Mouse (Mus musculus): ENCODE results near the gene Spint2. TPM values are rescaled to one million over a fixed set of nuclear protein-coding genes. Genes with fewer than 3 reads are reported as not detected.

The Spint2 gene
- polyA plus RNA-seq, 1 experiment, result 3.9 TPM

DNA sequence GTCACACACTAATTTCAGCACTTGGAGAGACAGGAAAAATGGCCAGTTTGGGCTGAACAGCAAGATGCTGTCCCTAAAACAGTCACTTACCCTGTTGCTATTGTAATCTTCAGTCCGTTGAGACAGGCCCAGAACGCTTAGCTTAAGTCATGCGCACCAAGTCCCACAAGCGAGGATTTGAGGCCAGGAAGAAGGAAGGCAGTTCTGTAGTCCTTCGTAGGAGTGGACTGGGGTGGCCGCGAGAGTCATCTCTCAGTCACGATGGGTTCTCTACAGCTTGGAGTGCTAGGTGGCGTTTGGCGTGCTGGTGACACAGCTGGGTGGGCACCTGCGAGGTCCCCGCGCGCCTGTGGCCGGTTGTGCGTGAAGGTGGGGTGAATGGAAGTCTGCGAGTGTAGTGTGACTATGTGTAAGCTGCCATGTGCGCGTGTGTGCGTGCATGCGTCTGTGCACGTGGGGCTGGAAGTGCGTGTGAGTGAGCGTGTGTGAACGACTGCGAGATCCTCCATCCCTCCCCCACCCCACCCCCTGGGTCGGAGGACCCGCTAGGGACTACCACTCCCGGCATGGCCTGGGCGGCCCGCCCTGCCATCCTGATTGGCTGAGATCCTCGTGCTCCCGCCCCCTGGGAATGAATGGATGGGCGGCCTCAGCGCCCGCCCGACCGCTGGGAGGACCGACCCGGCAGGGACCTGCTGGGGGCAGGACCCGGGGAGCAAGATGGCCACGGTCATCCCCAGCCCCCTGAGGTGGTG, 25.8 kb upstream of the Spint2 start:
- Histone ChIP-seq H3K27ac (replicated peaks; ENCODE audit: low read depth, low read length) (no peak overlapping the region), H3K4me3 (ENCODE audit: insufficient read depth, low read depth, low read length) (peak overlapping the region; percentile 55), H3K4me1 (ENCODE audit: control insufficient read depth, insufficient read depth, insufficient read length, low read length) (peaks cover 6% of the 10 kb centered on the region)

DNA sequence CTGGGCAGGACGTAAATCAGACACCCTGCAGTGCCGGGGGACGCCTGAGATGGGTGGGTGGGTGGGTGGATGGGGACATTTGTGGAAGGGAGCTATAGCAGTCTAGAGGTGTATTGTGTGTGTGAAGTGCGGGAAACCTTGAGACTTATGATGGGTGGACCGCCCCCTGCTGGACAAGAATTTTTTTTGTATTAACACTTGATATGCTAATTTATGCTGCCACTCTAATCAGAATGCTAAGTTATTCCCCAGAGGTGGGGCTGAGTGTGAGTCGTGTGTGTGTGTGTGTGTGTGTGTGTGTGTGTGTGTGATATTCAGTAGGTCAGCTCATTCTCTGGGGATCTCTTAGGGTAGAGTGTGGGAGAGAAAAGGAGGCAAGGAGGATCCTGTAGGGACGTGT, 24.9 kb upstream of the Spint2 start:
- peaks cover 6% of the 10 kb centered on the region for H3K4me1 ChIP-seq (ENCODE audit: control insufficient read depth, insufficient read depth, insufficient read length, low read length)
- no peak overlapping the region for H3K27ac ChIP-seq (replicated peaks; ENCODE audit: low read depth, low read length)
- no peak overlapping the region for H3K4me3 ChIP-seq (ENCODE audit: insufficient read depth, low read depth, low read length)

GRCm38 (mm10) chr7:29306108-29306507, 24.4 kb upstream of the Spint2 start:
- H3K4me1 ChIP-seq (ENCODE audit: control insufficient read depth, insufficient read depth, insufficient read length, low read length), result peaks cover 6% of the 10 kb centered on the region
- H3K4me3 ChIP-seq (ENCODE audit: insufficient read depth, low read depth, low read length), result no peak overlapping the region
- H3K27ac ChIP-seq (replicated peaks; ENCODE audit: low read depth, low read length), result no peak overlapping the region

DNA sequence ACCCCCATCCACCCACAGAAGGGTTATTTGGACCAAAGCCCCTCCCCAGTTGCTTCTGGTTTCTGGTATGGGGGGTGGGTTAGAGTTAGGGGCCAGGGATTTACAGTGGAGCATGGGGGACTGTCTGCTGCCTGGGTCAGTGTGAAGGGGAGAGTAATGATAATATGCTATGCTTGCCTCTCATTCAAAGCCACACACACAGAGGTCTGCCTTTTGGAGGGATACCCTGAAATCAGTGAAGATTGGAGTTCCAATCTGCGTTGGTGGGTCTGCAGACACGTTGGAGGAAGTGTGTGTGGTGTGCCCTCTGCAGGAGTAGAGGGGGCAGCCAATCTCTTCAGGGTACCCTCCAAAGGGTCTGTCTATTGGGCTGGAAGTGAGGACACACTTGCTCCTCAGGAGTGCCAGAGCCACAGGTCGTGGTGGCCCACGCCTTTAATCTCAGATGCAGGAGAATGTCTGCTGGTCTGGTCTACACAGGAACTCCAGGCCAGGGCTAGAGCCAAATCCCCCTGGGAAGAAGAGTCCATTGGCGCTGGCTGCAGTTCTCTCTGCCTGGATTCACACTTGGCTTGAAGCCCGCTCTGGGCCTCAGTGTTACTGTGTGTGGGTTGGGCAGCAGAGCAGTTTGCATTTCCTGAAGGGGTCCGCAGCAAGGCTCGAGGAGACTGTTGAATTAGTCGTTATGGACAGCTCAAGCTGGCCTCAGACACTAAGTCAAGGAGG, 23.7 kb upstream of the Spint2 start:
- H3K4me1 ChIP-seq (ENCODE audit: control insufficient read depth, insufficient read depth, insufficient read length, low read length), result peaks cover 6% of the 10 kb centered on the region
- H3K27ac ChIP-seq (replicated peaks; ENCODE audit: low read depth, low read length), result no peak overlapping the region
- H3K4me3 ChIP-seq (ENCODE audit: insufficient read depth, low read depth, low read length), result no peak overlapping the region

- H3K27ac ChIP-seq (replicated peaks; ENCODE audit: low read depth, low read length), result no peak overlapping the region
- peaks cover 6% of the 10 kb centered on the region for H3K4me1 ChIP-seq (ENCODE audit: control insufficient read depth, insufficient read depth, insufficient read length, low read length)
- H3K4me3 ChIP-seq (ENCODE audit: insufficient read depth, low read depth, low read length), result no peak overlapping the region
Observed at GRCm38 (mm10) chr7:29304463-29305262, 23.0 kb upstream of the Spint2 start.

GRCm38 (mm10) chr7:29303738-29304462, 22.2 kb upstream of the Spint2 start, which contains the start of gene Dpf1:
Dpf1 (plus strand) TSS chr7:29303951.
- no peak within 1 kb of the TSS for H3K27ac ChIP-seq (replicated peaks; ENCODE audit: low read depth, low read length)
- H3K4me1 ChIP-seq (ENCODE audit: control insufficient read depth, insufficient read depth, insufficient read length, low read length), result peaks cover 3% of the 10 kb centered on the region
- H3K4me3 ChIP-seq (ENCODE audit: insufficient read depth, low read depth, low read length), result peak within 1 kb of the TSS; percentile 39; the same call in 1 of the 2 replicates

DNA sequence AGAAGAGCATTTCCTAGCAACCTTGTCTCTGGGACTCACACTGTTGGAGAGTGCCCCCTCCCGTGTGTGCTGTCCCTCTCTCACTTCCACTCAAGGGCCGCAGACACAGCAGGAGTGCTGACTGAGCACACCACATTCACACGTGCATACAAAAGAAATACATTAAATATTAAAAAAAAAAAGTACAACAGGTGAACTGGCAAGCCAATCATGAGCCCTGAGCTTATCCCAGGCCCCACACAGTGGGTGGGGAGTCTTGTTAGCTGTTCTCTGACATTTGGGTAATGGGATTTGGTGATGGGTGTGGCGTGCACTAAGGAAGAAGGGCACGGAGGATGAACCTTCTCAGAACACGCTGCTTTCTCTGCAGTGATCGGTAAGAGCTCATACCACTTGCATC, 20.9 kb upstream of the Spint2 start:
- Histone ChIP-seq H3K4me1 (ENCODE audit: control insufficient read depth, insufficient read depth, insufficient read length, low read length) (peaks cover 3% of the 10 kb centered on the region), H3K4me3 (ENCODE audit: insufficient read depth, low read depth, low read length) (no peak overlapping the region), H3K27ac (replicated peaks; ENCODE audit: low read depth, low read length) (no peak overlapping the region)

GRCm38 (mm10) chr7:29301127-29301566, 19.4 kb upstream of the Spint2 start:
- no peak overlapping the region for H3K27ac ChIP-seq (replicated peaks; ENCODE audit: low read depth, low read length)
- H3K4me1 ChIP-seq (ENCODE audit: control insufficient read depth, insufficient read depth, insufficient read length, low read length), result no peaks in the 10 kb centered on the region; the same call in 1 of the 2 replicates
- no peak overlapping the region for H3K4me3 ChIP-seq (ENCODE audit: insufficient read depth, low read depth, low read length)

DNA sequence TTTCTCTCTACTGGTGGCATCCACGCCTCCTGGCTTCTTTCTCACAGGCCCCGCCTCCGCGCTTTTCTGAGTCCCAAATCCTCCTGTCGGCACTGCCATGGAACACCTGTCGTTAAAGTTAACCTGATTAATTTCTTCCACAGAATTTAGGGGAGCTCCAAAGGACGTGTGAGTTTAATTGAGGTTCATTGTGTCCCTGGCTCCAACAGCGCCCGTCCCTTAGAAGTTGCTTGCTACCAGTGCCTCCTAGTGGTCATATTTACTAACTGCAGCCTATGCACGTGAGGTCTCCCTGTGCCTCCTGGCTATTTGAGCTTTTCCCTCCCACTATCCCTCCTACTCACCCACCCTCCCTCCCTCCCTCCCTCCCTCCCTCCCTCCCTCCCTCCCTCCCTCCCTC, 15.3 kb upstream of the Spint2 start:
- H3K4me3 ChIP-seq (ENCODE audit: insufficient read depth, low read depth, low read length), result no peak overlapping the region
- H3K27ac ChIP-seq (replicated peaks; ENCODE audit: low read depth, low read length), result no peak overlapping the region
- no peaks in the 10 kb centered on the region for H3K4me1 ChIP-seq (ENCODE audit: control insufficient read depth, insufficient read depth, insufficient read length, low read length)

DNA sequence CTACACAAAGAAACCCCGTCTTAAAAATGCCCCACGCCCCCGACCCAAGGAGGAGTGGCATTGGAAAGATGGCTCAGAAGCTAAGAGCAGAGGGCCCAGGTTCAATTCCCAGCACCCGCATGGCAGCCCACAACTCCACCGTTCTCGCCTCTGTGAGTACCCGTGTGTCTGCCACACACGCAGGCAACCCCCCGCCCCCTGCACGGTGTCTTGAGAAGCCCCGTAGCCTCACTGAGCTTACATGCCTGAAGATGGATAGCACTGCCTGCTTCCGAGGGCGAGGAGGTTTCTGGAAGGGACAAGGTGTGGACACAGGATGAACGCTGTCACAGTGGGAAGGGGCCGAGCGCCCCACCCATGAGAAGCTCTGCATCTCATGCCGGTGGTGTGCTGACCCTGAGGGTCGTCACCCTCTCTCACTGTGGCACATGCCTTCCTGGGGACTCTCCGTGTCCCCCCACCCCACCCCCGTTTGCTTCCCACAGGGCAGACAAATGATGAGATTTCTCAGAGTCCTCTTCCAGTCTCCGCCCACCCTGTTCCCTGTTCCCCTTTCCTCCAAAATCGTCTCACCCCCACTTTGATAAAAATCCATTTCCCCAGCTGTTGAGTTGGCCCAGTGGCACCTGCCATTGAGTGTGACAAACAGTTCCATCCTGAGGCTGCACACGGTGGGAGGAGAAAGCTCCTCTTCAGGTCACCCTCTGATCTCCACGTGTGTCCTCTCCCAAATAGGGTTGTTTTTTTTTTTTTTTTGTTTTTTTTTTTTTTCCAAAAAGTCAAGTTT, 14.3 kb upstream of the Spint2 start:
- Histone ChIP-seq H3K4me1 (ENCODE audit: control insufficient read depth, insufficient read depth, insufficient read length, low read length) (no peaks in the 10 kb centered on the region), H3K27ac (replicated peaks; ENCODE audit: low read depth, low read length) (no peak overlapping the region), H3K4me3 (ENCODE audit: insufficient read depth, low read depth, low read length) (no peak overlapping the region)

DNA sequence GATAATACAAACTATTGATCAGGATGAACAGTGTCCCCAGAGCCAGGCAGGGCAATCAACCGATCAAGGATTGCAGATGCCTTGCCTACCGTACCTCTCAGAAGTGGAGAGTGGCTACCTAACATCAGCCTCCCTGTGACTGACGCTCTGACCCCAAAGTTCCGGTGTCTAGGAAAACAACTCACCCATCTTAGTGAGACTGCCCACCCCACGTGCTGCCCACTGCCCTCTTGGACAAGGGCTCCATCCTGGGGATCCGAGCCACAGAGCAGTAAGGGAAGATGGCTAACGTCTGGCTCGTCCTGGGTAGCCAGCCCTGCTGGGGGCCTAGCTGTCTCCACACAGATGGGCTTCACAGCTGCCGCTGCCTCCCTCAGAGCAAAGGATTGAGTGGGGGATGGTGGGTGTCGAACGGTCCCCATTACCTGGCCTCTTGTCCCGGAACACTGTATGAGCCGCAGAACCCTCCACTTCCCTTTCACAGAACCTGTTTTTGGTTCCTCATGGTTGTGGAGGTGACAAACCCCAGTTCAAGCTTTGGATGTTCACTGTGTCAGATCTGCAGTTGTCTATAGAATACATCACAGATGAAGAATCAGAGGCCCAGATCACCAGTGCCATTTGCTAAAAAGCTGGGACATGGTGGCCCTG, 12.5 kb upstream of the Spint2 start:
- Histone ChIP-seq H3K4me3 (ENCODE audit: insufficient read depth, low read depth, low read length) (no peak overlapping the region), H3K4me1 (ENCODE audit: control insufficient read depth, insufficient read depth, insufficient read length, low read length) (no peaks in the 10 kb centered on the region), H3K27ac (replicated peaks; ENCODE audit: low read depth, low read length) (peak overlapping the region; percentile 57)

GRCm38 (mm10) chr7:29293131-29294065, 11.7 kb upstream of the Spint2 start:
- Histone ChIP-seq H3K27ac (replicated peaks; ENCODE audit: low read depth, low read length) (peak overlapping the region; percentile 81), H3K4me1 (ENCODE audit: control insufficient read depth, insufficient read depth, insufficient read length, low read length) (no peaks in the 10 kb centered on the region), H3K4me3 (ENCODE audit: insufficient read depth, low read depth, low read length) (no peak overlapping the region)
